Mouse (Mus musculus) ES-E14 (cell line): Measurements from ENCODE around the gene Zgpat.

ENCODE experiments used
- CHD2 ChIP-seq: IDR thresholded peaks from 2 replicates; pipeline ENCODE4 v1.6.1; 2014; ENCODE audit warnings: mild to moderate bottlenecking, low read depth, low read length, inconsistent platforms
- HCFC1 ChIP-seq: IDR thresholded peaks from 2 replicates; pipeline ENCODE4 v1.6.1; 2012; ENCODE audit warnings: low read length, inconsistent platforms, borderline replicate concordance; ENCODE audit not compliant: insufficient read depth
- MAFK ChIP-seq: IDR thresholded peaks from 2 replicates; pipeline ENCODE4 v1.6.1; 2014; ENCODE audit warnings: mild to moderate bottlenecking, low read depth, low read length, inconsistent platforms; ENCODE audit not compliant: insufficient read depth
- ZC3H11A ChIP-seq: IDR thresholded peaks from 2 replicates; pipeline ENCODE4 v1.6.1; 2012; ENCODE audit warnings: low read depth, mild to moderate bottlenecking, inconsistent platforms, low read length, borderline replicate concordance

DNA sequence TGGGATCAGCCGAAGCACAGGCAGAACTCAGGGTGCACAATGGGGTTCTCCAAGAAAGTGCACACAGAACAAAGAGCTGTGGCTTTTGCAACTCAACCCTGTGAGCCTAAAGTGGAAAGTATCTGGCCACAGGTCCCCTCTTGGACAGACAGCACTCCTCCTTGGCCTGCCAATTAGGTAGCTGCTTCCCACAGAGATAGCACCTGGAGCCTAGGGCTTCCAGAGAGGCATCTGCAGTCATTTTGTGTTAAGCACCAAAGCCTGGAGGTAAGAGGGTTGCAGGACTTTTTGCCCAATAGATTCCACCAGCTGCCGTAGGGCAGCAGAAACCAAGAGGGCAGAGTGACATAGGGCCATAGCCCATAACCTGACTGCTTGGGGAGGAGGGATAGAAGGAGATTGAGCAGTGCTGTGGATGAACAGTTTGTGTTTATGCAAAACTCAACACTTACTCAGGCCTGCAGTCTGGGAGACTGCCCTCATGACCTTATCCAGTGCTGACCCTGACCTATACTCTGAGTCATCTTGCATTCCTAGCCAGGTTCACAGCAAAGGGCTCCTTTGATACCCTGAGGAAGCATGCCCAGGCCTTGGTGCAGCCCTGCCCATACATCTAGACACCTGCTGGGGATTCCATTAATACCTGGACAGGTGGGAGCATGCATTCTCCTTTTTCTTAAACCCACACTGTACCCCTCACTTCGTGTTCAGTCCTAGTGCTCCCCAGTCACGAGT lies 25.6 kb downstream of the Zgpat start:
- TF ChIP-seq ZC3H11A (no peak), HCFC1 (no peak), MAFK (no peak), CHD2 (no peak)
